Mouse (Mus musculus): ENCODE data around the gene Shisal1.

Gene Shisal1

DNA sequence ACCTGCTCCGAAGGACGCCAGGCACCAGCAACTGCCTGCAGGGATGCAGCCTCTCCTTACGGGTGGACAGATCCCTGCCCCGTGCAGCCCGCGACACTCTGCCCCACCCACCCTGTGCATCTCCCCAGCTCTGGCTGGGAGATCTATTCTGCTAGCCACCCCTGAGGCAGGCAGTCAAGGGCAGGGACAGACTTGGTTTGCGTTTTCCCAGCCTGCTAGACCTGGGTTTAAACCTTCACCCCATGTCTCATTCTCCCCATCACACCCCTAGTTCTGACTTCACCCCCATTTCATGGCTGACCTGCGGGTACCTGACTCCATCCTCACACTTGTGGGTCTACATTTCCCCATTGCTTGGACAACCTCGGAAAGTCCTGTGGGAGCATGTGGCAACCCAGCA, at the start of gene Shisal1:
Shisal1 (minus strand) TSS at position 101 of the 400 bp plus-strand sequence.
- DNase-seq (ENCODE audit: low spot score in 2 of 2) = no peak

DNA sequence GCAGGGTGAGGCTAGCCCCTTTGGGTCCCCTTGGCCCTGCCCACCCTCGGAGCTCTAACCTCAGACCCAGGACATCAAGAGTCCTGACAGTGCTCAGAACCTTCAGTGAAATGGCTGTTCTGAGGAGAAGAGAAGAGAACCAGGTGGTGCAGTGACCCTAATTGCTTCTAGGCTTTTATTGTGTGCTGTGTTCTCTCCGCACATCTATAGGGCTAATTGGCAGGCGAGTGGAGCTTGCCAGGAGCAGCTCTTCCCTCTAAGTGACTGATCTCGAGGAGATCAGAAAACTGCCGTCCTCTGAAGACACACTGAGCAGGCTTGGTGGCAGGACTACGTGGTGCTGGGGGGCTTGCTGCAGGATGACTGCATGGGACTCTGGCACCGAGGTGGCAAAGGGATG, 43.6 kb upstream of the Shisal1 start:
- no peak for DNase-seq (ENCODE audit: low spot score in 2 of 2)

DNA sequence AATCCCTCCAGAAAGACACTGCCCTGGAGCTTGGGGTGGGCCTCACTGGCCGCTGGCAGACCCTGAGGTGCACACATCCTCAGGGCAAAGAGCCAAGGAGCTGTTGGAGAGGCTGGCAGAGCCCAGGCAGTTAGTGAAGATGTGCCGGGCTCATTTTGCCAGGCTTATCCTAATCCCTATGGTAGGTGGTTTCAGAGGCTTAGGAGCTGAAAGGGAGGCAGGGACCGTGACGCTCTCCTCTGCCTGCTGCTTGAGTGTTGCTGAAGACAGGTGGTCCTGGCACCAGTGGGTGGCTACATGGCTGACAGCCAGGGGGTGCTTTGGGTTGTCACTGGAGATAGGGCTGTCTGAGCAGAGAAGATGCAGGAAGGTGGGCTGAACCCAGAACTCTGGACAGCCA, 37.4 kb upstream of the Shisal1 start:
- no peak for DNase-seq (ENCODE audit: low spot score in 2 of 2)

DNA sequence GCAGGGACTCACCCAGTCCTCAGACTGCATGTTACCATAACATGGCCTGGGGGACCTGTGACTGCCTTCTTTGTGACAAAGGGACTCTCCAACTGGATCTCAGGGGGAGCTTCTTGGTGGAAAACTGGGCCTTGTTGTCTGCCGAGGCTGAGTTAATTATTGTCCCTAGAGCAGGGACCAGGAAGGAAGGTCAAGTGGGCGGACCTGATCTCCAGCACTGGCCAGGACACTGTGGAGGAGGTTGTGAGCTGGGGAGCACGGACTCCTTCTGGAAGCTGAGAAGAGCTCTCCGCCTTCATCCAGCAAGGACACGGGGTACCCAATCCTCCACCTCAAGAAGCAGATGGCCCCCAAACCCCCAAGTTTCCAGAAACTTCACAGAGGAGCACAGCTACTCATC, 36.7 kb upstream of the Shisal1 start:
- DNase-seq (ENCODE audit: low spot score in 2 of 2) = no peak

DNA sequence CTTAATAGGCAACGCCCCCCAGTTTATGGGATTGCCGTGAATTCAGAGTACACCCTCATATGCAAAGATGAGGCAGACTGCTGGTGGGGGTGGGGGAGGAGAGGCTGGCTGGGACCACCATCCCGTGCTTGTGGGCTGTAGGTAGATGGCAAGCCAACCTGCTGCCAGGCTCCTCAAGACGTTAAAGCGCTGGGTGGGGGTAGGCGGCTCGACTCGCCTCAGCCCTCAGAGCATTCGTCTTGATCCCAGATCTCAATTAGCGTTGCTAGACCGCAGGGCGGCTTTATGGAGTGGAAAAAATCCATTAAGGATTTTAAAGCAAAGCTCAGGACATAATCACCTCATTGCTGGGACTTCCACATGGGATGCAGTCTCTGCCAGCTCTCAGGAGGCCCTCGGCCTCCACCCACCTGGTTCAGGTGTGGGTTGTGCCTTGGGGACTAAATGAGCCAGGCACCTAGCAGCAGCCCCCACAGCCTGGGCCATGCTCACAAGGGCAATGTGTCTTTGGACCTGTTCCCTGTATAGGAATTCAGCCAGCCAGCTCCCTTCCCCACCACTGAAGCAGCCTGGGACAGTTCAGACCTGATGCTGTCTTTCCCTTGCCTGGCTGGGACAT, 34.5 kb upstream of the Shisal1 start:
- DNase-seq (ENCODE audit: low spot score in 2 of 2) = no peak

DNA sequence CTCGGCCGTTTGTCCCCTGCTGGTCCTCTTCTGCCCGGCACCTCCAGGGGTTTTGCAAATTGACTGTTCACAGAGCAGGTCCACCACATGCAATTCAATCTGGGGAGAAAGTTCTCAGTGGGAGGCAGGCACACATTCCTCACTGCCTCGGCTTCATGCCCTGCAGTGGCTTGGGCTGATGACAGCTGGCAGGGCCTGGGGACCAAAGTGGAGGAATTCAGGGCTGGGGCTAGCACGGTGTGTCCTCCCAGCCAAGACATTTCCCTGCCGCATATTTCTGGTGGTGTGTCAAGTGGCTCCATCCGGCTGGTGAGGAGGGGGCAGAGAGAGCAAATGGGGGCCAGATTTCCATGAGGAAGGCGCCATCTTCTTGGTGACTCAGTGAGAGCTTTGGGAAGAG, 22.5 kb upstream of the Shisal1 start:
- no peak for DNase-seq (ENCODE audit: low spot score in 2 of 2)

DNA sequence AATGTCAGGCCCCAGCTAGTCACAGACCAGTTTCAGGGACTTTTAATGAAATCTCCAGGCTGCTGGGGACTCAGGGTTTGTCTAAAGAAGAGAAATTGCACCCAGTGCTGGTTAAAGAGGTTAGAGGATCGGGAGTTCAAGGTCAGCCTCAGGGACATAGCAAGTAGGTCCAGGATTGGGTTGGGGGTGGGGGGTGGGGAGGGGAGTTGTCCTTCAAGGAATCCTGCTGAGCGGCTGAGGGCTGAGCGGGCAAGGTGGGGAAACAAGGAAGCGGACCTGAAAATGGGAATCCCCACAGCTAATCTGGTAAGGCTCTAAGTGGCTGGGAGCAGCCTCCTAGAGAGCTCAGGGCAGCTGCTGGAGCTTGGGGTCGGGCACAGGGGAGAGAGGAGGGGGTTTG, 20.9 kb upstream of the Shisal1 start:
- DNase-seq (ENCODE audit: low spot score in 2 of 2) = no peak

DNA sequence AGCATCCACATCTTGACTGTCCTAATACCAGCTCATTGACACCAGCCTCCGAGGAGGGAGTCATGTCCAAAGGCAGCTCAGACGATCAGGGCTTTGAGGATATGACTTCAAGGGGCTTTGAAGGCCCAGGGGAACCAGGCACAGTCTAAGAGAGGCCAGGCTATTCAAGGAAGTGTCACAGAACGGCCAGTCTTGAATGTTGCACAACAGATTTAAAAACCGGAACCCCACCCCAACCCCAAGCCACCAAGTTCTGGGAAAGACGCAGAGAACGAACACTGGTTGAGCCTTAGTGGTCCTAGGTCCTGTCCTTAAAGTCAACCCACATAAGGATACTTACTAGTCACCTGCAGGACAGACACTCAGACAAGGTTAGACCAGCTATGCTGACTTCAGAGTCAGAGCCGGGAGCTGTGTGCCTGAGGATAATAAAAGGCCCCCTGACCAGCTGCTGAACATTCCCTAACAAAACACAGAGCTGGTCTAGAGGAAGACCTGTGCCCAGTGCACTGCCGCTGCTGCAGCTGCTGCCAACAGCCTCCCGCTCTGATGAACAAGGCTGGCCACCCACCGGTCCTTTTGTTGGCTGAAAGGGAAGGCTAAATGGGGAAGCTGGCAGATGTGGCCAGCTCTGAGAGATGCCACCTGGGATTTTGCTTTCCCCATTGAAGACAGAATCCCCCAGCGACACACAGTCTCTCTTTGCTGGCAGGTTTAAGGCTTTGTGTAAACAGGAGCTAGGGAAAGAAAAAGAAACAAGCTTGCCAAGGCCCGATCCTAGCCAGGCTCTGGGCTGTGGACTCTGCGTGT, 19.8 kb upstream of the Shisal1 start:
- DNase-seq (ENCODE audit: low spot score in 2 of 2) = peak in 1 of 2 experiments; percentile 13

DNA sequence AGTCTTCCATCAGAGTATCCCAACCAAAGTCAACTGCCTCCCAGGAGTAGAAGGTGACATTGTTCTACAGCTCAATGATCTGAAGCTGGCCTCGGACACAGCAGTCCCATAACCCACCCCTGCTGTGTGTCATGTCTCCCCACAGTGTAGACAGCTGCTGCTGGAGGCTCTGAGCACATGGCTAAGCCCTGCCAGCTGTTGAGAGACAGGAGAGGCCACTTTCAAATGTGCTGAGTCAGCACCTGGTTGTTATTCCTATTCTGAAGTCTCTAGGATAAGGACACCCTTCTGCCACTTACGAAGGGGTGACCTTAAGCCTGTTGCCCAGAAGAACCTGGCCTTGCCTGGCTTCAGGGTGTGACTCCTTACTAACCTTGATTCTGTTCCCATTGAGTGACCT, 14.5 kb upstream of the Shisal1 start:
- no peak for DNase-seq (ENCODE audit: low spot score in 2 of 2)

DNA sequence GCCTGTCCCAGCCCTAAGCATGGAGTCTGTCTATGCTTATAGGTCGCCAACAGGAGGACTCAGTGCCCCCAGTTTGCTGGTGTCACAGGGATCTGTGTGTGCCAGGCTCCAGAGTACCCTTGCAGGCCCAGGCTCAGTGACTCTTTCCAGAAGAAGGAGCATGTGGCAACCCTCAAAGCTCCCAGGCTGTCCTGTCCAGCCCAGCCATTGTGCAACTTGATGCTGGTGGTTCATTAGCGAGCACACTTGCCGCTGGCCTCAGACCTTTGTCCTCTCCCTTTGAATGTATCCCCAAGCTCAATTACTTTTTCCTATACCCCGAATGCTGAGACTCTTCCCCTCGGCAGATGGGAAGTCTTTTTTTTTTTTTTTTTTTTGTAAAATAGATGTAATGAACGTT, 12.1 kb upstream of the Shisal1 start:
- DNase-seq (ENCODE audit: low spot score in 2 of 2) = no peak

DNA sequence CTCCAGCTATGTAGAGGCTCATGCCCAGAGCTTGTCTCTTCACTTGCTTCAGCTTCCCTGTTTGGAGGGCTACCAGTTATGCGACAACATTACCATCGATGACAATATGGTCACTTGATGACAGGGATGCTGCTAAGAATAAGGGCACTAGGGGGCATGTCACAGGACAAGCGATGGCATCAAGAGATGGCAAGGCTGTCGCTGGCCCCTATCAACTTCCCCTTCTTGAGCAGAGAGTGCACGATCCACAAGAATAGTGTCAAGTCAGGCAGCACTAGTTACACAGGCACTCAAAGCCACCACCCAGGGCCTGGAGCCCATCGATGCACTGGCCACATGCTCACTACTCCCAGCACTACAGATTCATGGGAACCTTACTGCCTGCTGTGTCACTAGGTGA, 8.4 kb upstream of the Shisal1 start:
- no peak for DNase-seq (ENCODE audit: low spot score in 2 of 2)

DNA sequence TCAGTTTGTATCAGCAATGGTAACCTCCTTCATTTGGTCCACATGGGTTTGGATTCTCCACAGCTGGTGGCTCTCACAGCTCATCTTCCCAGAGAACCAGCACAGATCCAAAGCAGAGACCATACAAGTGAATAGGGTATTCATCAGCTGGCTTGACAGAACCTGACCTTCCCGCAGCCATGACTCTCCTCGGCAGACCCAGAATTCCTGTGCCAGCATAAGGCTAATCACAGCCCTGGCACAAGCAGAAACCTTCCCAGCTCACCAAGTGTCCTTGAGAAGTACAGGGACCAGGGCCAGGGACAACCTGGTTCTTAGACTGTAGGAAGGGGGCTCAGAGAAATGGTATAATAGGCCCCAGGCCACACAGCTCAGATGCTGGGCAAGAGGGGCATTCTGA, 6.2 kb upstream of the Shisal1 start:
- DNase-seq (ENCODE audit: low spot score in 2 of 2) = no peak

DNA sequence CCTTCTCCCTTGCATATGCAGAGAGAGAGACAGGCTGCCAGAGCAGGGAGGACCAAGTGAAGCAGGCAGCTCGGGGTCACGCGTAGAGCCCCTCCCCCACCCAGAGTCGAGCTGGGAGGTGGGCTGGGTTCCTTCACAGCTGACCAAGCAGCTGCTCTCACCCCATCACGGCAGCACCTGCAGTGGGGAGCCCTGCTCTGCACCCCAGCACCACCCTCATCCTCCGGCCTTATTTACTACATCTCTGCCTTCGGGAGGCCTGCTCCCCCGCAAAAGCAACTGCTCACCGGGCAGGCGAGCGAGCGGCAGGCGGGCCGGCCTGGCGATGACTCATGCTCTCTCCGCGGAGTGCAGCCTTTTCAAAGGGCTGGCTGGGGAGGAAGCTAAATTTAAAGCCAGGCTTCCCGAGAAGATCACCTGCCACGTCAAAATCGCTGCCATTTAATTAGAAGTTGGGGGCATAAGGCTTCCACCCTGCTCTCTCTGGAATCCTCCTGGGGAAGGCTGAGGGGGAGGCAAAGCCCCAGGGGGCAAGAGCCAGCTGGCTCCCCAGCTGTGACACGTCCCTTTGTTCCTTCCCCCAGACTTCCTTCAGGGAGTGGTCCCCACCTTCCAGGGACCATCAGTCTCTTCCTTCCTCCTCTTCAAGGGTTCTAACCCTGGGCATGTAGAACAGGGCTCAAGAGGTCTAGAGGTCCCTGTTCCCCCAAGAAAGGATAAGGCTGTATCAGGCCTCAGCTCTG, 3.7 kb upstream of the Shisal1 start:
- peak; percentile 50 to 71 for DNase-seq (ENCODE audit: low spot score in 2 of 2)

DNA sequence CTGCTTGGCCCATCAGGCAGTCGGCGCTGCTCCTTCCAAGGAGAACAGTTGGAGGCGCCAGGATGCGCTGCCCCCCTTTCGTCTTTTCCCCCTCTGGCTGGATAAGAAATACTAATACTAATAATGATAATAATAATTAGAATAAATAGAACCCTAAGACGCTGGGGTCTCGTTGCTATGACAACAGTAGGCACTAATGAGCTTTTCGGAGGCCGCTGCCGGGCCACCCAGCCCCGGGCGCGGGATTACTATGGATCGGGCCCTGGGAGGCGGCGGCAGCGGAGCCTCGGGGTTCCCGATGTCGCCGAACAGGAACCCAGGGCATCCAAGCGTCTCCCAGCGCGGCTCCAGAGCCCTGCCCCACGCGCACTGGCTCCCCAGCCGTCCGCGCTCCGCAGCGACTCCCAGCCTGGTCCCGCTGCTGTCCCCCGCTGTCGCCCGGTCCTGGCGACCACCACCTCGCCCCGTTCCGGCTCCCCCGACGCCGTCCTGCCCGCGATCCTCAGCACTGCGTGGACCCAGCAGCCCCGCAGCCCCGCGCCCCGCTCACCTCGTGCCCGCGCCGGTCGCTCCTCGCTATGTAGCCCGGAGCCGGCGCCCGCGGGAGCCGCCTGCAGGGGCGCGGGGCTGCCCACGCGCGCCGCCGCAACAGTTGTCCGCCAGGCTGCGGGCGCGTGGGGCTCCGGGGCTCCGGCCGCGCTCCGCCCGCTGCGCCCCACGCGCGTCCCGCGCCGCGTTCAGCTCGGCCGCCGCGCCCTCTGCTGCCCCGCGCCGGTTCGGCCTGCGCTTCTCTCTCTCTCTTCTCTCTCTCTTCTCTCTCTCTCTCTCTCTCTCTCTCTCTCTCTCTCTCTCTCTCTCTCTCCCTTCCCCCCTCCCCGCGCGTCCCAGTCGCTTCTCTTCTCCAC, 833 bp downstream of the Shisal1 start:
- DNase-seq (ENCODE audit: low spot score in 2 of 2) = peak in 1 of 2 experiments; percentile 23

DNA sequence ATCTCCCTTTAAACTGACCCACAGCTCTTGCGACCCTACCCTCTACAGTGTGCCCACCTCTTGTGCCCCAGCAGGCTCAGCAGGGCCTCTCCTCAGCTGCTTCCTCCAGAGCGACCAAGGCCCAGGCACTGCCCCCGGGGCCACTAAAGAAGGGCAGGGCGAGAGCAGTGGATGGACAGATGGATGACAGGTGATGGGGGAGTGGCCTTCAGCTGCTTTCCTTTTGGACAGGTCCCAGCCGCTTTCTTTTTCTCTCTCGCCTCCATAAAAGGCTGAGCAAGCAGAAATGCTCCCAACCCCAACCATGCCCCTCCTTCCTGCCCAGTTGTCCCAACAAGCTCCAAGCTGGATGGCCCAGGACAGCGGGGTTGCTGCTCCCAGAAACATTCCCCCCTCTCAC, 2.7 kb downstream of the Shisal1 start:
- no peak for DNase-seq (ENCODE audit: low spot score in 2 of 2)

DNA sequence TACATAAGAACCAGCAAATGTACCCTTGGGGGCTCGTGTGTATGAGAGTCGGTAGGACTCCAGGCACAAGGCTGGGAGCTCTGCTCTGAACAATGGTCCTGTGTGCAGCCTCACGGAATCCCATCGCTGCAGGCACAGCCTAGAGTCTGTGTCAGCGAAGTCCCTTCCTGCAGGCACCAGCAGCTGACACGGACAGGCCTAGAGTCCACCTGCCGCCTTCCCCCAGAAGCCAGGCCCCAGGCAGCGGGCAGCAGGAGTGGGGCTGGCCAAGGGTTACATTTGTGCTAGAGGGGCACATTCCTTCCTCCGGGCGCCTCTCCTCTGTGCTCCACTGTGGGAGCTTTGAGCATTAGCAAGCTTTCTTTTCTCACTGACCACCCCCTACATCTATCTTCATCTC, 3.3 kb downstream of the Shisal1 start:
- DNase-seq (ENCODE audit: low spot score in 2 of 2) = no peak

DNA sequence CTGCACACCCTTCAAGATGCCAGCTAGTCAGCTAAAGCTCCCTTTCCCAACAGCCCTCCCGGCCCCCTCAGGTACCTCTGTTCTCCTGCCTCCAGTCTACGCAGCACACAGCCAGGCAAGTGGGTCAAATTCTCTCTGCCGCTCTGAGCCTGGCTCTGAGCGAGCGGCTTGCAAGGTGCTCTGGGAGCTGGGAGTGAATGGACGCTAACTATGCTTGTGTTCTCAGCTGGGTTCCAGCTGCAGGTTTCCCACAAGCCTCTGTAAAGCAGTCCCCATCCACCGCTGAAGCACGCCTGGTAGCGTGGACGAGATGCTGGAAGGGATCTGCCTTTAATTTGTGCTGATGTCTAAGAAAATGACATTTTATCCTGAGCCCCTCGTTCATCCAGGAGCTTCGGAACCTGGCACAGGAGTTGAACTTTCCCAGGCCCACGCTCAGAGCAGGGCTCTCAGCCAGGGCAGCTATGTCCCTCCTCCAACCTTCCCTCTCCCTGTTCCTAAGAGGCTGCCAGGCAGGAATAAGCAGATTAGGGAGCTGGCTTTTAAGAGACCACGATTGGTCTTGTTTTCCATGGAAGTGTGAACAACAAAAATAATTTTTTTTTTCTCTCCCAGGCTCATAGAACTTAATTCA, 5.1 kb downstream of the Shisal1 start:
- no peak for DNase-seq (ENCODE audit: low spot score in 2 of 2)

DNA sequence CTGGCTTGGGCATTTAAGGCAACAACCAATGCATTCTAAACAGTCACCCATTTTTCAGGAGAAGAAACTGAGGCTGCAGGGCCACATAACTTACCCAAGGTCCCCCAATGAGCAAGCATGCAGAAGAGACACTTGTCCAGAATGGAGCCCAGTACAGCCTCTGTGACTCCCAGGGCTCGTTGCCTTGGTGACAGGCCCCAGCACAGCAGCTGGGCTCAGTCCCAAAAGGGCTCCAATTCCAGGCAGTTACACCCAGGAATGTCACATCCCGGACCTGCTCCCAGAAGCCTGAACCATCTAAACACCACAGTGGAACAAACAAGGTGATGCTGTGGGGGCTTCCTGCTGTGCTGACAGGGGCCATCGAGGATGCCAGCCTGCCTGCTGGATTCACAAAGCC, 6.1 kb downstream of the Shisal1 start:
- no peak for DNase-seq (ENCODE audit: low spot score in 2 of 2)

DNA sequence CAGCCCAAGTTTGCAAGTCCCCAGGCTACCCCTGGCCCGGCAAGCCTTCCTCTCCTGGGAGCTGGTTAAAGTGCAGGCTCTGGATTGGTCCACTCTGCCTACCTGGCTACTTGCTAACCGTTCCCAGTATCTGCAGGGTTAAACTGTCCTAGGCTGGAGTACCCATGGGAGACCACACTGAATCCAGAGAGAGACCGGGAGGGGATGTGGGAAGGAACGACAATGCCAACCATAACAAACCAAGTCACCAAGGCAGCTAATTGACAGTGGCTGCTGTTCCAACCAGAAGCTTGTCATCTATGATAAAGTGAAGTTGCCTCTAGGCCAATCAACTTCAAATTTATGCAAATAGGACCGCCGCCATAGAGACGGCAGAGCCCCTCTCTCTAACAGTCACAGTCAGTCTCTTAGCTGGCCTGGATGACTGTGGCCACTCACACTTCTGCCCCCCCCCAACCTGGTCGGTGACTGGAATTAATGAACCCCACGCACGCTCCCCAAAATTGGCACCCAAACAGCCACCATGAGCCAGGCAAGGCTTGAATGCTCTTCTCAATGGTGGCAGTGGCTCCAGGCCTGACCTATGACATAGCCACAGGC, 13.2 kb downstream of the Shisal1 start:
- no peak for DNase-seq (ENCODE audit: low spot score in 2 of 2)

DNA sequence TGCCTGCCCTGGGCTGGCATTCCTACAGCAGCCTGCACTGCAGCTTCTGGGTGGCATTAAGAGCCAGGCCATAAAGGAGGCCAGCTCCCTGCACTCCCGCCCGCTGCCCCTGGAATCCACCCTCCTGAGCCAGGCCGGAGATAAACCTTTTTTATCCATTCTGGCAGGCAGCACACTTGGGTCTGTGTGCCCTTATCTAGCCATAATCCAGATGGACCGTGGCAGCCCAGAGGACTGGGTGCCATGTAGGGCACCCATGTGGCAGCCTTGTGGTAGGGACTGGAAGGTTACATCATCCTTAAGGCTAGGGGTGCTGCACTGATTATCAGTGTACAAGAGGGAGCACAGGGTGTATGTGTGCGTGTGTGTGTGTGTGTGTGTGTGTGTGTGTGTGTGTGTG, 16.4 kb downstream of the Shisal1 start:
- no peak for DNase-seq (ENCODE audit: low spot score in 2 of 2)

DNA sequence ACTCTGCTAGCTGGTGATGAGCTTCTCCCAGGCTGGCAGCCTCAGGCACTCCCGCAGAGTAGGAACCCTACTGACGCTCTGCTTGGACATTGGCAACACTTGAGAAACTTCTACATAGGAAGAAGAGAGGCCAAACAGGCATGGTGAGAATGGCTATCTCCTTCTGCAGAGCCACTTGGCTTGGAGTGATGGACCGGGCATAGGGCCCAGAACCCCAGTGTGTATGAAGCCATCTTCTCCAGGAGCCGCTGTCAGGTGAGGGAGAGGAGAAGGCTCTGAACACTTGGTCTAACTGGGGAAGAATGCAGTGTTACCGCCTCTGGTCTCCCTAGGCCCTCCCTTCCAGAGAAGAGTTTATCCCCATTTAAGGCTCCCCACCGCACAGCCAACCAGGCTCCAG, 19.3 kb downstream of the Shisal1 start:
- no peak for DNase-seq (ENCODE audit: low spot score in 2 of 2)
